Mouse (Mus musculus) stomach, postnatal 0 days (tissue): ENCODE data around the gene Gnas. TPM values are rescaled to one million over a fixed set of nuclear protein-coding genes. Genes with fewer than 3 reads are reported as not detected.

ENCODE experiments used
- ATAC-seq: fragments of 200-750 bp; cut with Nextera tagmentation; 2 replicates; pipeline ENCODE4 v1.8.0; 2017; ENCODE audit not compliant: low FRiP score, low TSS enrichment
- DNase-seq: peaks from one replicate; pipeline ENCODE4 v3.0.0-alpha.2; 2016; ENCODE audit warnings: low spot score
- H3K27ac ChIP-seq: fragments of 300-500 bp; sonication (generic); replicated peaks from 2 replicates; pipeline ENCODE4 v1.5.1; 2014; ENCODE audit warnings: mild to moderate bottlenecking, control low read depth
- H3K27me3 ChIP-seq: fragments of 300-500 bp; sonication (generic); 2 replicates; pipeline ENCODE4 v1.6.1; 2014; ENCODE audit warnings: low read length; ENCODE audit not compliant: control insufficient read depth, insufficient read depth
- H3K36me3 ChIP-seq: fragments of 300-500 bp; sonication (generic); 2 replicates; pipeline ENCODE4 v1.6.1; 2014; ENCODE audit warnings: low read length, mixed read lengths; ENCODE audit not compliant: control insufficient read depth, insufficient read depth
- H3K4me1 ChIP-seq: fragments of 300-500 bp; sonication (generic); replicated peaks from 2 replicates; pipeline ENCODE4 v1.6.1; 2014; ENCODE audit warnings: antibody characterized with exemption; ENCODE audit not compliant: control insufficient read depth, insufficient read depth
- H3K4me2 ChIP-seq: fragments of 300-500 bp; sonication (generic); replicated peaks from 2 replicates; pipeline ENCODE4 v1.6.1; 2014; ENCODE audit warnings: low read depth, mild to moderate bottlenecking, control low read depth, moderate library complexity
- H3K4me3 ChIP-seq: fragments of 300-500 bp; sonication (generic); 2 replicates; pipeline ENCODE4 v1.5.1; 2014; ENCODE audit warnings: low read depth, low read length, control low read depth
- H3K9ac ChIP-seq: fragments of 300-500 bp; sonication (generic); 2 replicates; pipeline ENCODE4 v1.6.1; 2014; ENCODE audit warnings: mild to moderate bottlenecking, low read length, control low read depth, mixed read lengths
- H3K9me3 ChIP-seq: fragments of 300-500 bp; sonication (generic); 2 replicates; pipeline ENCODE4 v1.6.1; 2016; ENCODE audit warnings: low read length; ENCODE audit not compliant: control insufficient read depth
- CTCF ChIP-seq: IDR thresholded peaks from 2 replicates; pipeline ENCODE4 v1.5.1; 2016; ENCODE audit warnings: antibody characterized with exemption, low read depth, mild to moderate bottlenecking, moderate library complexity
- EP300 ChIP-seq: optimal IDR thresholded peaks from 2 replicates; pipeline ENCODE3; 2016; ENCODE audit warnings: antibody characterized with exemption
- WGBS: fragments of 180-500 bp; shearing (Covaris S2); extraction: QIAGEN DNeasy Blood & Tissue Kit; methylation state at CpG from one replicate; pipeline ENCODE4 v1.1.7; 2014; 5-methylcytosine and 5-hydroxymethylcytosine counted together
- polyA plus RNA-seq: library from polyadenylated mRNA; unstranded; fragments of >200 nt; fragmentation: Nextera tagmentation; extraction: Ambion mirVana; gene quantifications from 2 replicates; pipeline ENCODE4 v1.2.1, GENCODE M21; 2015

The Gnas gene
- polyA plus RNA-seq, 1 experiment from 2014 or later, result 920 TPM

- no peak overlapping the region for H3K4me3 ChIP-seq
- TF ChIP-seq CTCF (no peak), EP300 (no peak)
- no peaks in the 10 kb centered on the region for H3K36me3 ChIP-seq
- ATAC-seq (no peak), DNase-seq (no peak)
- peaks cover 11% of the 10 kb centered on the region for H3K4me1 ChIP-seq
- no peaks in the 10 kb centered on the region for H3K27me3 ChIP-seq
- no peak overlapping the region for H3K9ac ChIP-seq
- no peak overlapping the region for H3K27ac ChIP-seq
- no peak overlapping the region for H3K4me2 ChIP-seq
- WGBS, result 93% methylated on average over 1 of the region's 1 CpGs
- no peaks in the 10 kb centered on the region for H3K9me3 ChIP-seq
Measured at GRCm38 (mm10) chr2:174339701-174340100, 55.6 kb downstream of the Gnas start.

- Histone ChIP-seq H3K36me3 (peaks cover 6% of the 10 kb centered on the region), H3K4me1 (peaks cover 11% of the 10 kb centered on the region), H3K4me2 (no peak overlapping the region), H3K27ac (peak overlapping the region; percentile 24; the same call in 1 of the 2 replicates), H3K27me3 (no peaks in the 10 kb centered on the region), H3K9ac (no peak overlapping the region), H3K4me3 (no peak overlapping the region), H3K9me3 (no peaks in the 10 kb centered on the region)
- WGBS, result 82% methylated on average over 3 of the region's 3 CpGs
- DNase-seq (no peak), ATAC-seq (no peak)
- no peak for TF ChIP-seq CTCF
- no peak for TF ChIP-seq EP300
Measured at GRCm38 (mm10) chr2:174340229-174340892, 56.2 kb downstream of the Gnas start.

GRCm38 (mm10) chr2:174340893-174341580 is 56.9 kb downstream of the Gnas start:
- H3K36me3 ChIP-seq, result peaks cover 13% of the 10 kb centered on the region
- H3K4me2 ChIP-seq, result no peak overlapping the region
- TF ChIP-seq EP300 (no peak), CTCF (no peak)
- H3K4me1 ChIP-seq, result peaks cover 11% of the 10 kb centered on the region
- no peak for ATAC-seq
- no peaks in the 10 kb centered on the region for H3K9me3 ChIP-seq
- no peaks in the 10 kb centered on the region for H3K27me3 ChIP-seq
- 60% methylated on average over 4 of the region's 4 CpGs for WGBS
- no peak overlapping the region for H3K9ac ChIP-seq
- DNase-seq, result no peak
- no peak overlapping the region; the same call in 1 of the 2 replicates for H3K27ac ChIP-seq
- H3K4me3 ChIP-seq, result no peak overlapping the region

GRCm38 (mm10) chr2:174342793-174343400 is 58.8 kb downstream of the Gnas start:
- no peak overlapping the region for H3K4me2 ChIP-seq
- DNase-seq, result no peak
- H3K36me3 ChIP-seq, result peaks cover 21% of the 10 kb centered on the region
- peaks cover 11% of the 10 kb centered on the region for H3K4me1 ChIP-seq
- no peak overlapping the region for H3K4me3 ChIP-seq
- TF ChIP-seq CTCF, result no peak
- TF ChIP-seq EP300, result no peak
- ATAC-seq, result no peak
- no peaks in the 10 kb centered on the region for H3K9me3 ChIP-seq
- no peak overlapping the region for H3K9ac ChIP-seq
- peak overlapping the region; percentile 35 for H3K27ac ChIP-seq
- WGBS, result 36% methylated on average over 8 of the region's 8 CpGs
- no peaks in the 10 kb centered on the region for H3K27me3 ChIP-seq

GRCm38 (mm10) chr2:174343566-174343965 is 59.4 kb downstream of the Gnas start:
- Histone ChIP-seq H3K9me3 (no peaks in the 10 kb centered on the region), H3K27ac (peak overlapping the region; percentile 69), H3K36me3 (peaks cover 21% of the 10 kb centered on the region), H3K4me1 (peaks cover 11% of the 10 kb centered on the region), H3K27me3 (no peaks in the 10 kb centered on the region), H3K9ac (no peak overlapping the region), H3K4me2 (no peak overlapping the region), H3K4me3 (no peak overlapping the region)
- ATAC-seq (no peak), DNase-seq (no peak)
- TF ChIP-seq EP300, result no peak
- no peak for TF ChIP-seq CTCF
- WGBS, result 3% methylated on average over 1 of the region's 1 CpGs
